Mouse (Mus musculus): Measurements from ENCODE around the gene Odf2l. TPM values are rescaled to one million over a fixed set of nuclear protein-coding genes. Genes with fewer than 3 reads are reported as not detected.
A peak's percentile ranks its signal among the peaks of the same experiment; 100 is the strongest.

The Odf2l gene
- polyA plus RNA-seq, 1 experiment, result 3.3 TPM

GRCm38 (mm10) chr3:145142925-145143324 is 24.5 kb downstream of the Odf2l start:
- TF ChIP-seq CEBPB (IDR thresholded peaks at IDR 0.05; ENCODE audit: low read depth) (no peak), MYOG (IDR thresholded peaks at IDR 0.05; ENCODE audit: control insufficient read depth, extremely low read depth, insufficient read length) (no peak), FOSL1 (IDR thresholded peaks at IDR 0.05; ENCODE audit: insufficient read depth, low read length, poor library complexity, severe bottlenecking) (no peak), MAX (IDR thresholded peaks at IDR 0.05) (no peak), MYOD1 (IDR thresholded peaks at IDR 0.05; ENCODE audit: control insufficient read depth, insufficient read length, low read depth) (no peak), CTCF (IDR thresholded peaks at IDR 0.05; ENCODE audit: control insufficient read depth, insufficient read depth, insufficient read length) (no peak), USF1 (IDR thresholded peaks at IDR 0.05; ENCODE audit: low read depth) (no peak)
- Histone ChIP-seq H3ac (ENCODE audit: control insufficient read depth, insufficient read length, low read depth) (no peak overlapping the region), H3K79me3 (ENCODE audit: low read depth) (no peaks in the 10 kb centered on the region), H3K27me3 (ENCODE audit: control insufficient read depth, insufficient read depth, insufficient read length) (no peaks in the 10 kb centered on the region), H3K36me3 (ENCODE audit: control insufficient read depth, insufficient read depth) (peaks cover 17% of the 10 kb centered on the region), H3K79me2 (ENCODE audit: control insufficient read depth, insufficient read depth) (no peaks in the 10 kb centered on the region), H3K4me3 (ENCODE audit: insufficient read depth, poor library complexity, severe bottlenecking) (no peak overlapping the region)

DNA sequence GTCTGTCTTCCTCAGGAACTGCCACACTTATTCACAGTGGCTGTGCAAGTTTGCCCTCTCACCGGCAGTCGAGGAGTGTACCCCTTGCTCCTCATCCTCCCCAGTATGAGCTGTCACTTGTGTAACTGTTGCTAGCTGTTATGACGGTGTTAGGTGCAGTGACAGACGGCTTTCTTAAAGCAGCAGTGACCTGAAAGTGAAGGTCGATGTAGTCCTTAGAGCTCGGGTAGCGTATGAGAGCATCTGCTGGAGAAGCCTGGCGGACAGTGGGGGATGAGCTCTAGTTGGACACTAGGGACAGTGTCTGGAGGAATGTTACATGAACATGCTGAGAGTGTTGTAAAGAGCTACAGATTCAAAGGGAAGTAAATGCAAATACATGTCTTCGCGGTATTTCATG is 25.5 kb downstream of the Odf2l start:
- H3K4me3 ChIP-seq (ENCODE audit: insufficient read depth, poor library complexity, severe bottlenecking), result no peak overlapping the region
- no peak for TF ChIP-seq FOSL1 (IDR thresholded peaks at IDR 0.05; ENCODE audit: insufficient read depth, low read length, poor library complexity, severe bottlenecking)
- TF ChIP-seq MYOG (IDR thresholded peaks at IDR 0.05; ENCODE audit: control insufficient read depth, extremely low read depth, insufficient read length), result no peak
- no peak for TF ChIP-seq MAX (IDR thresholded peaks at IDR 0.05)
- TF ChIP-seq MYOD1 (IDR thresholded peaks at IDR 0.05; ENCODE audit: control insufficient read depth, insufficient read length, low read depth), result no peak
- no peak for TF ChIP-seq CTCF (IDR thresholded peaks at IDR 0.05; ENCODE audit: control insufficient read depth, insufficient read depth, insufficient read length)
- TF ChIP-seq CEBPB (IDR thresholded peaks at IDR 0.05; ENCODE audit: low read depth), result no peak
- TF ChIP-seq USF1 (IDR thresholded peaks at IDR 0.05; ENCODE audit: low read depth), result no peak
- H3K27me3 ChIP-seq (ENCODE audit: control insufficient read depth, insufficient read depth, insufficient read length), result no peaks in the 10 kb centered on the region
- H3K36me3 ChIP-seq (ENCODE audit: control insufficient read depth, insufficient read depth), result peaks cover 19% of the 10 kb centered on the region
- H3K79me3 ChIP-seq (ENCODE audit: low read depth), result no peaks in the 10 kb centered on the region
- H3K79me2 ChIP-seq (ENCODE audit: control insufficient read depth, insufficient read depth), result no peaks in the 10 kb centered on the region
- H3ac ChIP-seq (ENCODE audit: control insufficient read depth, insufficient read length, low read depth), result no peak overlapping the region

- no peak overlapping the region for H3K4me3 ChIP-seq (ENCODE audit: insufficient read depth, poor library complexity, severe bottlenecking)
- TF ChIP-seq CTCF (IDR thresholded peaks at IDR 0.05; ENCODE audit: control insufficient read depth, insufficient read depth, insufficient read length), result no peak
- no peak for TF ChIP-seq USF1 (IDR thresholded peaks at IDR 0.05; ENCODE audit: low read depth)
- no peak for TF ChIP-seq MYOG (IDR thresholded peaks at IDR 0.05; ENCODE audit: control insufficient read depth, extremely low read depth, insufficient read length)
- TF ChIP-seq FOSL1 (IDR thresholded peaks at IDR 0.05; ENCODE audit: insufficient read depth, low read length, poor library complexity, severe bottlenecking), result no peak
- no peak for TF ChIP-seq CEBPB (IDR thresholded peaks at IDR 0.05; ENCODE audit: low read depth)
- no peak for TF ChIP-seq MAX (IDR thresholded peaks at IDR 0.05)
- TF ChIP-seq MYOD1 (IDR thresholded peaks at IDR 0.05; ENCODE audit: control insufficient read depth, insufficient read length, low read depth), result no peak
- H3K27me3 ChIP-seq (ENCODE audit: control insufficient read depth, insufficient read depth, insufficient read length), result no peaks in the 10 kb centered on the region
- peaks cover 25% of the 10 kb centered on the region for H3K36me3 ChIP-seq (ENCODE audit: control insufficient read depth, insufficient read depth)
- H3K79me2 ChIP-seq (ENCODE audit: control insufficient read depth, insufficient read depth), result no peaks in the 10 kb centered on the region
- H3ac ChIP-seq (ENCODE audit: control insufficient read depth, insufficient read length, low read depth), result no peak overlapping the region
- no peaks in the 10 kb centered on the region for H3K79me3 ChIP-seq (ENCODE audit: low read depth)
These were observed 28.5 kb downstream of the Odf2l start for GRCm38 (mm10) chr3:145146871-145147270.

DNA sequence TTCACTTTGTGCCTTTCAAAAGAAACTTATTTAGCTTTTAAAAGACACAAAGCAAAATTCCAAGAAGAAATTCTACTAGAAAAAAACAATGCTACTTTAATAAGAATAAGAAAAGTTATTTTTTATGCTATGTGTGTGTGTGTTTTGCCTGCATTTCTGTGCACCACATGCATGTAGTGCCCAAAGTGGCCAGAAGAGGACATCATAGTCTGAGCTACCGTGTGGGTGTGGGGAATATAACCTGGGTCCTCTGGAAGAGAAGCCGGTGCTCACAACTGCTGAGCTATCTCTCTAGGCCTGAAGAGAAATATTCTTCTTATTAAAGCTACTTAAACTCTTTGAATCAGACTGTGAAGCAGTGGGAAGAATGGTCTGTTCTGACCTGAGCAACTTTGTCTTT is 29.1 kb downstream of the Odf2l start:
- Histone ChIP-seq H3K36me3 (ENCODE audit: control insufficient read depth, insufficient read depth) (peaks cover 25% of the 10 kb centered on the region), H3K79me3 (ENCODE audit: low read depth) (no peaks in the 10 kb centered on the region), H3K4me3 (ENCODE audit: insufficient read depth, poor library complexity, severe bottlenecking) (no peak overlapping the region), H3ac (ENCODE audit: control insufficient read depth, insufficient read length, low read depth) (no peak overlapping the region), H3K27me3 (ENCODE audit: control insufficient read depth, insufficient read depth, insufficient read length) (no peaks in the 10 kb centered on the region), H3K79me2 (ENCODE audit: control insufficient read depth, insufficient read depth) (no peaks in the 10 kb centered on the region)
- TF ChIP-seq CEBPB (IDR thresholded peaks at IDR 0.05; ENCODE audit: low read depth) (no peak), CTCF (IDR thresholded peaks at IDR 0.05; ENCODE audit: control insufficient read depth, insufficient read depth, insufficient read length) (peak; percentile 23), MYOG (IDR thresholded peaks at IDR 0.05; ENCODE audit: control insufficient read depth, extremely low read depth, insufficient read length) (no peak), USF1 (IDR thresholded peaks at IDR 0.05; ENCODE audit: low read depth) (no peak)

DNA sequence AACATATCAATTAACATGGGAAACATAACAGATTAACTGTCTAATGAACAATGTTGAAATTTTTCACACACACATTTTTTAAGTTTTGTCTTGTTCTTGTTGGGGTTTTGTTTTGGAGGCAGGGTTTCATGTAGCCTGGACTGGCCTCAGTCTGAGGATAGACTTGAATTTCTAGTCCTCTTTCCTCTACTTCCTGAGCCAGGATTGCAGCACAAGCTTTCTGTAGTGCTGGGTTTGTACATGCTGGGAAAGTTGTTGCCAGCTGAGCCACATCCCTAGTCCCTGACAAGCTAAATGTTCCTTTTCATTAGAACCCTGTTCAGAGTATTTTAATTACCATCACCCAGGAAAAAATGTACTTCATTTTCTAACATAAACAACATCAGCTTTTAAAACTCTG is 29.6 kb downstream of the Odf2l start:
- peaks cover 25% of the 10 kb centered on the region for H3K36me3 ChIP-seq (ENCODE audit: control insufficient read depth, insufficient read depth)
- H3K79me2 ChIP-seq (ENCODE audit: control insufficient read depth, insufficient read depth), result no peaks in the 10 kb centered on the region
- TF ChIP-seq FOSL1 (IDR thresholded peaks at IDR 0.05; ENCODE audit: insufficient read depth, low read length, poor library complexity, severe bottlenecking) (no peak), CEBPB (IDR thresholded peaks at IDR 0.05; ENCODE audit: low read depth) (no peak), MYOG (IDR thresholded peaks at IDR 0.05; ENCODE audit: control insufficient read depth, extremely low read depth, insufficient read length) (no peak), MYOD1 (IDR thresholded peaks at IDR 0.05; ENCODE audit: control insufficient read depth, insufficient read length, low read depth) (no peak), USF1 (IDR thresholded peaks at IDR 0.05; ENCODE audit: low read depth) (no peak), MAX (IDR thresholded peaks at IDR 0.05) (no peak), CTCF (IDR thresholded peaks at IDR 0.05; ENCODE audit: control insufficient read depth, insufficient read depth, insufficient read length) (no peak)
- H3K79me3 ChIP-seq (ENCODE audit: low read depth), result no peaks in the 10 kb centered on the region
- no peak overlapping the region for H3K4me3 ChIP-seq (ENCODE audit: insufficient read depth, poor library complexity, severe bottlenecking)
- H3ac ChIP-seq (ENCODE audit: control insufficient read depth, insufficient read length, low read depth), result no peak overlapping the region
- H3K27me3 ChIP-seq (ENCODE audit: control insufficient read depth, insufficient read depth, insufficient read length), result no peaks in the 10 kb centered on the region

DNA sequence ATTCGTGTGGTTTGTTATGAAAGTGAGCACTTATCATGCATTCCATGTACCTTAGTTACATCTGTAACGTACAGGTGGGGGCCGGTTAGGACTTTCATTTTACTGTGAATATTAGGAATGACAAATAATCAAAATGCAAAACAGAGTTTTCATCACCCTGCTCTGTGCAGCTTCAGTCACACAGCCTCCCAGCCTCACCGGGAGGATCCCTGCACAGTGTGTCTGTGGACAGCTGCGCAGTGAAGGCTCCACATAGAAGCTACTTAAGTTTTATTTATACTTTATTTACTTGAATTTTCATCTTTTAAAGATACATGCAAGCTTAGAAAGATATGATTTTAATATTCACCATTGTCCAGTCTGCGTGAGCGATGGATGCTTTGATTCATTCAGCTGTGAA is 32.7 kb downstream of the Odf2l start:
- Histone ChIP-seq H3K79me3 (ENCODE audit: low read depth) (no peaks in the 10 kb centered on the region), H3K4me3 (ENCODE audit: insufficient read depth, poor library complexity, severe bottlenecking) (no peak overlapping the region), H3K36me3 (ENCODE audit: control insufficient read depth, insufficient read depth) (peaks cover 29% of the 10 kb centered on the region), H3K79me2 (ENCODE audit: control insufficient read depth, insufficient read depth) (no peaks in the 10 kb centered on the region), H3ac (ENCODE audit: control insufficient read depth, insufficient read length, low read depth) (no peak overlapping the region), H3K27me3 (ENCODE audit: control insufficient read depth, insufficient read depth, insufficient read length) (no peaks in the 10 kb centered on the region)
- TF ChIP-seq USF1 (IDR thresholded peaks at IDR 0.05; ENCODE audit: low read depth) (no peak), CEBPB (IDR thresholded peaks at IDR 0.05; ENCODE audit: low read depth) (no peak), MAX (IDR thresholded peaks at IDR 0.05) (no peak), FOSL1 (IDR thresholded peaks at IDR 0.05; ENCODE audit: insufficient read depth, low read length, poor library complexity, severe bottlenecking) (no peak), CTCF (IDR thresholded peaks at IDR 0.05; ENCODE audit: control insufficient read depth, insufficient read depth, insufficient read length) (no peak), MYOD1 (IDR thresholded peaks at IDR 0.05; ENCODE audit: control insufficient read depth, insufficient read length, low read depth) (no peak), MYOG (IDR thresholded peaks at IDR 0.05; ENCODE audit: control insufficient read depth, extremely low read depth, insufficient read length) (no peak)
